Mouse (Mus musculus) stomach, postnatal 0 days (tissue): Measurements from ENCODE around the gene Rasl11b.

Experiments
- CTCF ChIP-seq: IDR thresholded peaks from 2 replicates; pipeline ENCODE4 v1.5.1; 2016; ENCODE audit warnings: antibody characterized with exemption, low read depth, mild to moderate bottlenecking, moderate library complexity
- EP300 ChIP-seq: optimal IDR thresholded peaks from 2 replicates; pipeline ENCODE3; 2016; ENCODE audit warnings: antibody characterized with exemption

DNA sequence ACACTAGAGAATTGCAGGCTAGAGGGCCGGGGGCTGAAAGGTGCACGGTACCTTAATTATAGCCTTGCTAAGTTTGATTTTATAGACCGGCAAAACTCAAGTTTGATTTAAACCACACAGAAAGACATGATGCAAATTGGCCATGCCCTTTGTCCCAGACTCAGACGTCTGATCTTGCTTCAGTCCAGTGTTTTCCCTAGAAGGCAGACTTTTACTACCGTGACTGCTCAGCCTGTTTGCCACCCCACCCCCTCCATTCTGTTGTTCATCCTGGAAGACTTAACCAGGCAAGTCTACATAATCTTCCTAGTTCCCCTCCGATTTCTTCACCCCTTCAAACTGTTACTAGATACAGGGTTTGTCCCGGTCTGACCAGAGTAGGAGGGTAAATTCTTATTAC lies 1.5 kb upstream of the Rasl11b start:
- no peak for TF ChIP-seq CTCF
- no peak for TF ChIP-seq EP300
